Mouse (Mus musculus): ENCODE measurements at regions not wholly inside any gene's neighbourhood (a gene's known extent, or its start where the extent isn't known, plus 50 kb on each side); places are given as distances from the start of the nearest gene placed in this dataset.

GRCm38 (mm10) chr5:101294031-101294430 lies 370.8 kb downstream of the Nkx6-1 start:
- no peak for TF ChIP-seq CTCF (IDR thresholded peaks at IDR 0.05; ENCODE audit: borderline replicate concordance, control insufficient read depth, extremely low read depth, insufficient read depth, low read length, poor library complexity)
- no peak for TF ChIP-seq POLR2A (IDR thresholded peaks at IDR 0.05; ENCODE audit: control insufficient read depth, extremely low read depth, insufficient read depth, low read length, poor library complexity)
